Mouse (Mus musculus): ENCODE data around the gene Rpap1. TPM values are rescaled to one million over a fixed set of nuclear protein-coding genes. Genes with fewer than 3 reads are reported as not detected.

Gene Rpap1
- polyA plus RNA-seq, 1 experiment from 2014 or later: 32.1 TPM

DNA sequence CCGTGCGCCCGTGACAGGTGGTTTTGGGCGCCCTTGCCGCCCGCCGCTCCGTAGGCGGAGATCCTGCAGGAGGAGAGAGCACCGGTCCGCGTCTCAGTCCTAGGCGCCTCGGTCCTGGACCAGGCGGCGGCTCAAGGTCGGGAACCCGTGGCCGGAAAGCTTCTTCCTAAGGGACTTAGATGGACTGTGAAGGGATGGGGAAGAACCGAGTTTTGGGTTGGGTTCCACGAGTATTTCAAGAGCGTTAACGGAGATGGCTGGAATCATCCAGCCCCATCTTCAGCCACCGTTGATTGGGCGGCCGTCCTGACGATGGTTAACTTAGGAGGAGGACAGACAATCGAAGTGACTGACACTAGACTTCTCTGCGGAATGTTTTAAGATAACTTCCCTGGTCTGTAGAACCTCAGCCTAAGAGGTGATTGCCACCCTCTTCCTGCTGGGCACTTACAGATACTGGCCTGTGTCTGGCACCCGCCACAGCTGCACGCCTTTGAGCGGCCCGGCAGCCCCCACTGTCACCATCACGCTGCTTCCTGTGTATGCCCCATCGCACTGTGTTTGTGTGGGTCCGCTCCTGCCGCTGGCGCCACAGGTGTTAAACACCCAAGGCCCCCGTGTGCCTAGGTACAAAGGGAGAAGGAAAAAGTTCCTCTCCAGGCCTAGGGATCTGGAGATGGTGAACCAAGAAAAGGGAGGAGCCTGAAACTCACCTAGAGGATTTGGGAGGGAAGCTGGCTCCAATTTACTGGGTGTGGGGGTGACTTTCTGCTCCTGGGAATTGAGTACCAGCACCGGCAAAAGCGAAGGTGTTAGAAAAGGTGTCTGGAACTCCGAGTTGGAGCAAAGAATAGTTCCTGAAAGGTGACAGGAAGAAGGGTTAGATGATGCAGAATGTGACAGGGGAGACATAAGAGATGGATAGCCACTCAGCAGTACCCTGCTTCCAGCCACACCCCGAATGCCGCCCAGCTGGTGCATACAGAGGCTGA is 28.2 kb downstream of the Rpap1 start:
- 3% methylated on average over 44 of the region's 44 CpGs for WGBS
- Histone ChIP-seq H3K27ac (ENCODE audit: low read length) (no peak overlapping the region), H3K4me1 (ENCODE audit: insufficient read depth, low read length) (peaks cover 14% of the 10 kb centered on the region), H3K4me2 (replicated peaks; ENCODE audit: low read depth, low read length) (peak overlapping the region; percentile 99), H3K4me3 (ENCODE audit: low read length) (peak overlapping the region; percentile 63), H3K27me3 (ENCODE audit: insufficient read depth, low read length) (peaks cover 43% of the 10 kb centered on the region), H3K9me3 (ENCODE audit: low read length) (no peaks in the 10 kb centered on the region), H3K9ac (replicated peaks; ENCODE audit: low read length) (0 out of 2 replicates have a peak overlapping the region, but pooled peaks have one; percentile 4), H3K36me3 (ENCODE audit: insufficient read depth, low read length) (peaks cover 6% of the 10 kb centered on the region; the same call in 1 of the 2 replicates)
- ATAC-seq (ENCODE audit: low FRiP score, low TSS enrichment): 0 out of 2 replicates have a peak, but pooled peaks have one; percentile 21

DNA sequence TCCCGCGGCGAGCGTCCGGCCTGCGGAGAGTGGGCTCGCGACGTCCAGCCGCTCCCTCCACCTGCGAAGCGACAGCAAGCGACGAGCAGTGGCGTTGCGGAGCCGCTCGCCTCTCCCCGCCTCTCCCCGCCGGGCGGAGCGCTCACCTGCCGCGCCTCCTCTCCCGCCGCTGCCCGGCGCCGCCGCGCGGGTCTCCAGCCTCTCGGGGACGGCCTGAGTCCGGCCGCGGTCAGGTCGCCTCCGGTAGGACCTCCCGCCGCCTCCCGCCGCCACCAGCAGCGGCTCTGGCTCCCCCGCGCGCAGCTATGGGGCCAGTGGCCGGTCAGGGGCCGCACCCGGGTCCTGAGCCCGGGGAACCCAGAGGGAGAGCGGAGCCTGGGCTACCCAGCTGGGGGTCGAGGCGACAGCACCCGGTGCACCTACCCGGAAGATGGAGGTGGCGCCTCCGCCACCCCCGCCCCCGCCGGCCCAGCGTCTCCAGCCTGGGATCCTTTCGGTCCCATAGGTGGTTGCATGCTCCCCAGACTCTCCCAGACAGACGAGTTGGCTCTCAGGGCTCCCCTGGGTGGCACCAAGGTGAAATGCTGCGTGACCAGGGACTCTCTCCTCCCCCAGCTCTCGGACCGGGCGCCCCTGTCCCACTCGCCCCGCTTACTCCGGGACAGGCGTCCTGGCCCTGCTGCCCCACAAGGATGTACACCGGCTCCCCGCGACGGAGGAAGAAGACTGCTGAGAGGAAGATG is 29.1 kb downstream of the Rpap1 start:
- H3K9ac ChIP-seq (replicated peaks; ENCODE audit: low read length): peak overlapping the region; percentile 68
- under 1% methylated on average over 39 of the region's 77 CpGs for WGBS
- ATAC-seq (ENCODE audit: low FRiP score, low TSS enrichment): peak; percentile 50; the same call in 1 of the 2 replicates
- H3K27ac ChIP-seq (ENCODE audit: low read length): no peak overlapping the region
- H3K4me3 ChIP-seq (ENCODE audit: low read length): peak overlapping the region; percentile 63
- no peaks in the 10 kb centered on the region for H3K36me3 ChIP-seq (ENCODE audit: insufficient read depth, low read length)
- peaks cover 14% of the 10 kb centered on the region for H3K4me1 ChIP-seq (ENCODE audit: insufficient read depth, low read length)
- H3K27me3 ChIP-seq (ENCODE audit: insufficient read depth, low read length): peaks cover 48% of the 10 kb centered on the region
- no peaks in the 10 kb centered on the region for H3K9me3 ChIP-seq (ENCODE audit: low read length)
- H3K4me2 ChIP-seq (replicated peaks; ENCODE audit: low read depth, low read length): peak overlapping the region; percentile 99

DNA sequence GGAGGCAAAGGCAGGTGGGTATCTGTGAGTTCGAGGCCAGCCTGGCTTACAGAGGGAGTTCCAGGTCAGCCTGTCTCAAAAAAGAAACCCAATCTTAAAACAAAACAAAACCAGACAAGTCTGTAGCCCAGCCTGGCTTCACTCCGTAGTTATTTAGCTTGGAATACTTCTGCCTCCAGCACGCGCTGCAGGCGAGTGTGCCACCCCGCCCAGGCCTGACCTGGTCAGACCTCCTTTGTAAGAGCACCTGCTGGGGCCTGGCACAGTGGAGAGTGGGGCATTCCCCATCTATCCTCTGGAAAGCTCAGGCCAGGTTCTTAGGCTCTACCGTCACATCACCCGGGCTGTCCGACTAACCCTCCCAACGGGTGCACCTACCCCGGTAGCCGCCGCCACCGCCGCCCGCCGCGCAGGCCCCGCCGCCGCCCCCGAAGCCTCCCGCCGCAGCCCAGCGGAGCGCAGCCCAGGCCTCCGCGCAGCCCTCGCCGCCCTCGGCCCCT is 29.7 kb downstream of the Rpap1 start:
- peak; percentile 69 for ATAC-seq (ENCODE audit: low FRiP score, low TSS enrichment)
- Histone ChIP-seq H3K9me3 (ENCODE audit: low read length) (no peaks in the 10 kb centered on the region), H3K36me3 (ENCODE audit: insufficient read depth, low read length) (no peaks in the 10 kb centered on the region), H3K4me2 (replicated peaks; ENCODE audit: low read depth, low read length) (peak overlapping the region; percentile 99), H3K4me1 (ENCODE audit: insufficient read depth, low read length) (peaks cover 14% of the 10 kb centered on the region), H3K9ac (replicated peaks; ENCODE audit: low read length) (peak overlapping the region; percentile 68), H3K4me3 (ENCODE audit: low read length) (peak overlapping the region; percentile 63), H3K27ac (ENCODE audit: low read length) (no peak overlapping the region), H3K27me3 (ENCODE audit: insufficient read depth, low read length) (peaks cover 51% of the 10 kb centered on the region)
- WGBS: 4% methylated on average over 14 of the region's 31 CpGs

GRCm38 (mm10) chr2:119749260-119749659 is 38.1 kb downstream of the Rpap1 start:
- 72% methylated on average over 13 of the region's 13 CpGs for WGBS
- Histone ChIP-seq H3K4me2 (replicated peaks; ENCODE audit: low read depth, low read length) (no peak overlapping the region), H3K9ac (replicated peaks; ENCODE audit: low read length) (no peak overlapping the region), H3K9me3 (ENCODE audit: low read length) (no peaks in the 10 kb centered on the region), H3K27me3 (ENCODE audit: insufficient read depth, low read length) (peaks cover 18% of the 10 kb centered on the region), H3K27ac (ENCODE audit: low read length) (no peak overlapping the region), H3K4me1 (ENCODE audit: insufficient read depth, low read length) (peaks cover 9% of the 10 kb centered on the region), H3K4me3 (ENCODE audit: low read length) (no peak overlapping the region), H3K36me3 (ENCODE audit: insufficient read depth, low read length) (no peaks in the 10 kb centered on the region)
- ATAC-seq (ENCODE audit: low FRiP score, low TSS enrichment): no peak

- H3K4me3 ChIP-seq (ENCODE audit: low read length): no peak overlapping the region
- WGBS: 54% methylated on average over 7 of the region's 7 CpGs
- no peaks in the 10 kb centered on the region for H3K36me3 ChIP-seq (ENCODE audit: insufficient read depth, low read length)
- H3K4me2 ChIP-seq (replicated peaks; ENCODE audit: low read depth, low read length): no peak overlapping the region
- H3K27me3 ChIP-seq (ENCODE audit: insufficient read depth, low read length): peaks cover 26% of the 10 kb centered on the region
- no peak overlapping the region for H3K27ac ChIP-seq (ENCODE audit: low read length)
- peaks cover 26% of the 10 kb centered on the region for H3K4me1 ChIP-seq (ENCODE audit: insufficient read depth, low read length)
- H3K9me3 ChIP-seq (ENCODE audit: low read length): no peaks in the 10 kb centered on the region
- no peak overlapping the region for H3K9ac ChIP-seq (replicated peaks; ENCODE audit: low read length)
- no peak for ATAC-seq (ENCODE audit: low FRiP score, low TSS enrichment)
These were observed 39.8 kb downstream of the Rpap1 start for GRCm38 (mm10) chr2:119747554-119747953.

- peaks cover 26% of the 10 kb centered on the region for H3K4me1 ChIP-seq (ENCODE audit: insufficient read depth, low read length)
- H3K36me3 ChIP-seq (ENCODE audit: insufficient read depth, low read length): no peaks in the 10 kb centered on the region
- no peak overlapping the region for H3K9ac ChIP-seq (replicated peaks; ENCODE audit: low read length)
- no peak overlapping the region for H3K4me3 ChIP-seq (ENCODE audit: low read length)
- H3K27ac ChIP-seq (ENCODE audit: low read length): no peak overlapping the region
- no peaks in the 10 kb centered on the region for H3K9me3 ChIP-seq (ENCODE audit: low read length)
- peaks cover 27% of the 10 kb centered on the region for H3K27me3 ChIP-seq (ENCODE audit: insufficient read depth, low read length)
- 0% methylated on average over 1 of the region's 1 CpGs for WGBS
- no peak for ATAC-seq (ENCODE audit: low FRiP score, low TSS enrichment)
- H3K4me2 ChIP-seq (replicated peaks; ENCODE audit: low read depth, low read length): no peak overlapping the region
These were observed 42.1 kb downstream of the Rpap1 start for GRCm38 (mm10) chr2:119745281-119745680.

GRCm38 (mm10) chr2:119744163-119745111 is 42.9 kb downstream of the Rpap1 start:
- Histone ChIP-seq H3K27ac (ENCODE audit: low read length) (no peak overlapping the region), H3K36me3 (ENCODE audit: insufficient read depth, low read length) (no peaks in the 10 kb centered on the region), H3K4me3 (ENCODE audit: low read length) (peak overlapping the region; percentile 27), H3K4me1 (ENCODE audit: insufficient read depth, low read length) (peaks cover 26% of the 10 kb centered on the region), H3K9ac (replicated peaks; ENCODE audit: low read length) (no peak overlapping the region; the same call in 1 of the 2 replicates), H3K4me2 (replicated peaks; ENCODE audit: low read depth, low read length) (peak overlapping the region; percentile 42), H3K9me3 (ENCODE audit: low read length) (no peaks in the 10 kb centered on the region), H3K27me3 (ENCODE audit: insufficient read depth, low read length) (peaks cover 27% of the 10 kb centered on the region)
- ATAC-seq (ENCODE audit: low FRiP score, low TSS enrichment): no peak
- 5% methylated on average over 46 of the region's 46 CpGs for WGBS

- no peak overlapping the region for H3K27ac ChIP-seq (ENCODE audit: low read length)
- ATAC-seq (ENCODE audit: low FRiP score, low TSS enrichment): no peak
- H3K4me1 ChIP-seq (ENCODE audit: insufficient read depth, low read length): peaks cover 26% of the 10 kb centered on the region
- peak overlapping the region; percentile 42 for H3K4me2 ChIP-seq (replicated peaks; ENCODE audit: low read depth, low read length)
- H3K27me3 ChIP-seq (ENCODE audit: insufficient read depth, low read length): peaks cover 27% of the 10 kb centered on the region
- H3K9ac ChIP-seq (replicated peaks; ENCODE audit: low read length): no peak overlapping the region; the same call in 1 of the 2 replicates
- H3K4me3 ChIP-seq (ENCODE audit: low read length): peak overlapping the region; percentile 27
- H3K9me3 ChIP-seq (ENCODE audit: low read length): no peaks in the 10 kb centered on the region
- WGBS: 9% methylated on average over 22 of the region's 22 CpGs
- H3K36me3 ChIP-seq (ENCODE audit: insufficient read depth, low read length): no peaks in the 10 kb centered on the region
These were observed 43.6 kb downstream of the Rpap1 start for GRCm38 (mm10) chr2:119743808-119744162.
